Mouse (Mus musculus): ENCODE measurements around the gene Ptprr. TPM values are rescaled to one million over a fixed set of nuclear protein-coding genes. Genes with fewer than 3 reads are reported as not detected.

The Ptprr gene
- polyA plus RNA-seq (2012; rRNA removed), result 15.4 and 16.5 TPM in 2 replicates

GRCm38 (mm10) chr10:116017845-116018479 lies at the start of gene Ptprr:
Gene Ptprr (plus strand): TSS chr10:116018213.

DNA sequence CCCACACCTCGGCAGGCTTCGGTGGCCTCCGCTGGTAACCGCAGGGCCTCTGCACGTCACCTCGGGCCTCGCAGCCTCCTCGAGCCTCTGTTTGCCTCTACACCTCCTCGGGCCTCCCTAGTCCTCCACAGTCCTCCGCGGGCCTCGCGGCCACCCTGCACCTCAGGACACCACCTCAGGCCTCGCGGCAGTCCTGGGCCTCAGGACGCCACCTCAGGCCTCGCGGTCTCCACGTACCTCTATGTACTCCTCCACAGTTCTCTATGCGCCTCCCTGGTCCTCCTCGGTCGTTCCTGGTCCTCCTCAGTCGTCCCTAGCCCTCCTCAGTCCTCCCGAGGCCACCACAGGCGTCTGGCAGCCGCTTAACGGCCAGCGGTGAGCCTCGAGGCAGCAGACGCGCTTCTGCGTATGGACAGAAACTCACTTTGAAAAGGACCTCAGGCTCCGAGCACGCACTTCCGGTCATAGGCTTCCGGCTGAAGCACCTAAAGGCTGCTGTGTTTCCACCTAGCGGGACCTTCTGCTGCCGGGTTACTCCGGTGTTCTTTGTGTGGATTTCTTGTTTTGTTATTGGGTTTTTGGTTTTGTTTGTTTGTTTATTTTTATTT lies 96.0 kb downstream of the Ptprr start, which contains the start of gene 4933416C03Rik:
Gene 4933416C03Rik, minus strand, starts transcription at position 51 of the 608 bp plus-strand sequence.

GRCm38 (mm10) chr10:116275280-116275679 lies 257.3 kb downstream of the Ptprr start, which contains the start of gene Ptprb:
Gene Ptprb (plus strand): TSS chr10:116275523.

Other genes starting within 250 kb of the Ptprr start
- gene Tspan8, start 201.4 kb upstream of the Ptprr start, polyA plus RNA-seq (2012; rRNA removed), result 1.0 TPM in 2 replicates
- 0.05 TPM in 1 of 2 replicates, not detected in the other for gene 4933416C03Rik, start 95.7 kb downstream of the Ptprr start, polyA plus RNA-seq (2012; rRNA removed)

Data from central nervous system, embryonic 18 days (tissue).